Mouse (Mus musculus) monocyte, adult 2 months (primary cell): Measurements from ENCODE around the gene Ppara.

Source experiments
- DNase-seq, 2 experiments: peaks; one replicate each; pipeline ENCODE4 v3.0.0; 2022; ENCODE audit warnings: low spot score in 2 of 2, low read depth in 1 of 2

The Ppara gene

DNA sequence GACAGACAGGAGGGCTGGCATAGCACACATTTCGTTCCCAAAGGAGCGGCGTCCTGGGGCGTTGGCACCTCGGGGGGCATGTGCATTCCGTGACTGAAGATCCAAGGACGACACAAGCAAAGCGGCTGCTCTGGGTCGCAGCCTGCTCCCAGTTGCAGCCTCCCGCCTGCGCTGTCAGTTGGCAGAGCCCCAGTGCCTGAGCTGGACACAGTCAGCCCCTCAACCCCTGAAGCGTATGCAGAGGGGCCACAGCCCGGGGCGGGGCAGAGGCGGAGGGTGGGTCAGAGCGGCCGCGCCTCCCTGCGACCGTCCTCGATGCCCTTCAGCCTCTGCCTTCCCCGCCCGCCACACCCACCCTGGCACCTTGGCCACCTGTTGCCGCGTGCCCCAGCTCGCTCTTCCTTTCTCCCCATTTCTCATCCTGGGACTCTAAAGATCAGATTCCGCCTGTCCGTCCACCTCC is at the start of gene Ppara:
Gene Ppara, plus strand, starts transcription at position 413 of the 463 bp plus-strand sequence.
- DNase-seq = no peak

DNA sequence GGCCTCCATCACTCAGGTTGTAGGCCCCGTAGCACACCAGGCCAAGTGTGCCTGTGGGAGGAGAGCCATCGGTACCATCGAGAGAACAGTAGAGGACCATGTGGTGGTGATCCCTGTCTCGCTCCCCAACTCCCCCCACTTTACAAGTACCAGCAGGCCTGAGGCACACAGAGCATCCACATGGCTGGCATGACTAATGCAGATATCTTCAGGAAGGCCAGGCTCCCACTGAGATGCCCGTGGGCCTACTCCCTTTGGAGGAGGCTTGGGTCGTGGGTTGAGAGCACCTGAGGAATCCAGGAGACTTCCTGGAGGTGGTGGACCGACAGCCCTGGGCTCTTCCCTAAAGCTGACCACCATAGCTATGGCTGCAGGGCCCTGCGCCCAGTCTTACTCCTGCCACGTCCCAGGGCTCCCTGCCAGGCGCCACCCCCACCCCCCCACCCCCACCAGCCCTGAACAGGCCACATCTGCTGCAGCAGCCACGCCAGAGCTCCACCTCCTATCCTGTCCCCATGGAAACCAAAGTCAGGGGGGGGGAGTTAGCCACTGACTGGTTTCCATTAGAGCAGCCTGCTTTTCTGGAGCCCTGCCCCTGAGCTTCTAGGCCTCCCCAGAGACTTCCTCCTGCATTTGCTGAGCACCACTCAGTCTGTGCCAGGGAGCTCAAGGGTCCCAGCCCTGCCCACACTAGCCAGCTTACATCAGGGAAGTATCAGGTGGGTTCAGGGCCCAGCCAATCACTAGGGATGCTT is 48.0 kb upstream of the Ppara start:
- DNase-seq = no peak

DNA sequence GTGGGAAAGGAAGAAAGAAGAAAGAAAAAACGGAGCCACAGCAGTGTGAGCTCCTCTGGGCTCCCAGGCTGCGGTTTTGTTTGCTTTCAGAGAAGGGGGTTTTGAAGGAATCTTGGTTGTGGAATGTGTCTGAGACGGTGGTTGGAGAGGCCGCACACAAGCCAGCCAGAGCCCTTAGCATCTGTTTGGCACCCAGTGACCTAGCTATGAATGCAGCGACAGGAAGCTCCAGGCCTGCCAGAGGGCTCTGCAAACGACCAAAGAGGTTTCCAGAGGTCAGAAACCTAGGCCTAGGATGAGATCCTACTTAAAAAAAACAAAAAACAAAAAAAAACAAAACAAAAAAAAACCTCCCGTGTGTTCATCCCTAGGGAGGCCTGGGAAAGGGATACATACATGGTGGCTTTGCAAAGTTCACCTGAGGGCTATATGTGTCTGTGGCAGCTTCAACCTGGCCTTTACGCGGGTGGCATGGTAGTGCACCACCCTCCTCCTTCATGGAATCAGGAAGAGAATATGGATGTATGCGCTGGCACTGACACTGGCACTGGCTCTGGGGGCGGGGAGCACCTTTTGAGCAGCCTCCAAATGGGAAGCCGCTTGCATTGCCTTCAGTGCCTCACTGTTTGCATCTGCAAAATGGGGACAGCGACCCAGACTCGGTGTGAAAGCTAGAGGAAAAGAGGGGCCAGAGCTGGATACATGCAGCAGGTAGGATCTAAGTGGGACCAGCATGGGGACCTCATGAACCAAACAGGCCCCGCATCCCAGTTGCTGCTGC is 47.0 kb upstream of the Ppara start:
- no peak for DNase-seq

DNA sequence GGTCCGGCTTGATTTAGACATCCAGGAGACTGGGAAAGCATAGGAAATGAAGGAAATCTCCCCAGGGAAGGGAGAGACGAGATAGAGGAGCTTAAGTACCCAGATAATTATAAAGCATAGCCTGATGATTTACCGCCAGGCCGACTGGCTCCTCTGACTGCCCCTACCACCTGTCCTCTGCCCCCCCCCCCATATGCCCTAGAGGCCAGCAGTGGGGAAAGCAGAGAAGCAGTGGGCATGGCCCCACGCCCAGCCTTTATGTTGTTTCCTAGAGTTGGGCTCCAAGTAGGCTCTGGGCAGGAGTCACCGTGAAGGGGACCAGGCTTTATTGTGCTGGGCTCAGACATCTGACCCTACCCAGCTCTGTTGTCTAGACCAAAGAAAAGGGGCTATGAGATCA is 46.0 kb upstream of the Ppara start:
- DNase-seq = no peak

DNA sequence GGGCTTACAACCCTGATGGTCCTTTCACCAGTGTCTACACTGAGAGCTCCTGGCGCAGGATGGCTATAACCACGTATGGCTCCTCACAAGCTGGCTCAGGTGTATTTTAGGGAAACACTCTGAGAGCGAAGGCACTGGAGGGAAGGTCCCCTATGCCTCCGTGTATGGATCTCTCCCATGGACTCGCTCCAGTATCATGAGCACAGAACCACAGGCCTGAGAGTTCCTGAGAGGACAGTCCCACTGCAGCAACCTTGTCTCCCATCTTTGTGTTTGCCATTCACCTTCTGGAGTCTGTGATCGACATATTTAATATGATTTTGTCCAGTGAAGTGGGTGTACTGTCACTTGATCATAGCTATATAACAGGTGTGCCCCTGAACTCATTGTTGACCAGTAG is 45.3 kb upstream of the Ppara start:
- DNase-seq = no peak

DNA sequence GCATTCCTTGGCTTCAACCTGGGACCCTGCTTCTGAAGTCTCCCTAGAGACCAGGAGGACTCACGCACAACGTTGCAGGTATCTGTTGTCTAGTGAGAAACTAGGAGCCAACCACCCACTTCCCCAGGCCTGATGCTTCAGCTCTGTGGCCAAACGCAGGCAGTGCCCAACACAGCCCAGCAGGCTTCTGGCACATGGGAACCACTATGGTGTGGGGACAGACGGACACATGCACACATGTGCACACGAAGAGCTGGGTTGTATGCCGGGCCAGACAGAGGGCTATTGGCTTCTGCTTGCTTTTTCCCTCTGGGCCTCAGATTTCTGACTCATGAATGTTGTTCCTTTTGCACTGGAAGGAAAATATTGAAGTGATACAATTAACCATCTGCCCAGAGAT is 44.7 kb upstream of the Ppara start:
- DNase-seq = no peak

DNA sequence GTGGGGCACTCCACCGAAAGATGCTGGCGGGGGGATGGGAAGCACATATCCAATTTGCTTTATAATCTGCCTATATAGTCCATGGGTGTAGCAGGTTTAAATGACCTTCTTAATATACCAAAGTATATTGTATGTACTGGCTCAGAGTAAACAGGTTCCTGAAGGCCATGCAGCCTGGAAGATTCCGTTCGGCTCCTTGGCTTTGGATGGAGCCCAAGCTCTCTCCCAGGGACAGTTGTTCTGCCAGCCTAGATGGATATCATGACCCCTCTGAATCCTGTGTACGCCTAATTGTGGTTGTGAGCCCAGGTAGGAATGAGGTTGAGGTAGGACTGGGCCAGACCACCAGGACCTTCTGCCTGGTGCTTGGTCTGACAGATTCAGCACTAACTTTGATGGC is 43.9 kb upstream of the Ppara start:
- no peak for DNase-seq

DNA sequence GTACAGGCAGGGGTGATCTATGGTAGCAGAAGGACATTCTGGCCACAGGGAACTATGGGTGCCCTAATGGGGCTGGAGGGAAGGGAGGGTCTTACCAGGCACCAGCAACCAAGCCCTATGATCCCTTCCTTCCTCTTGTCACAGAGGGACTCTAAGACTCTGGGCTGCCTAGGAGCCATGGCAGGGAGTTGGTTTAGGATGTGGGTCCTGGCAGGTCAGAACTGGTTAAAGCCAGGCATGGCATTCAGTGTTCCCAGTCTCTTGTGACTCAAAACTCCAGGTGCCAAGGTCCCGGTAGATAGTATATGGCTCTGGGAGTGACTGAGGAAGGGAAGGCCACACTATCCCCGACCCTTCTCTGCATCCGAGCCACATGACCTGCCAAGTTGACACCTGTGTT is 41.7 kb upstream of the Ppara start:
- no peak for DNase-seq

DNA sequence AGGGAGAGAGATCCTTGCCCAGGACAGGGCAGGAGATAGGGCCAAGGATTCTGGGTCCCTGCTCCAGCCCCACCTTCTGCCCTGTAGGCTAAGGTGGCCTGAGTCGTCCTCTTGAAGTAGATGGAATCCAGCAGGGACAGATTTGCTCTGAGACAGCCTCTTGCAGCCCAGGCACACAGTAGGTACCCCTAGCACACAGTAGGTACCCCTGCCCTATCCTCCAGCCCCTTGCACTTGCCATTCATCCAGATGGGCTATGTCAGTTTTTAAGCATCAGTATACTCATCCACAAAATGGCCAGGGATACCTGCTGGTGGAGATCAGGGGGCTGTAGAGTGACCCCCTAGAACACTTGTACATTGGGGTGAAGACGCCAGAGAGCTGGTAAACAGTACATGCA is 41.0 kb upstream of the Ppara start:
- no peak for DNase-seq

DNA sequence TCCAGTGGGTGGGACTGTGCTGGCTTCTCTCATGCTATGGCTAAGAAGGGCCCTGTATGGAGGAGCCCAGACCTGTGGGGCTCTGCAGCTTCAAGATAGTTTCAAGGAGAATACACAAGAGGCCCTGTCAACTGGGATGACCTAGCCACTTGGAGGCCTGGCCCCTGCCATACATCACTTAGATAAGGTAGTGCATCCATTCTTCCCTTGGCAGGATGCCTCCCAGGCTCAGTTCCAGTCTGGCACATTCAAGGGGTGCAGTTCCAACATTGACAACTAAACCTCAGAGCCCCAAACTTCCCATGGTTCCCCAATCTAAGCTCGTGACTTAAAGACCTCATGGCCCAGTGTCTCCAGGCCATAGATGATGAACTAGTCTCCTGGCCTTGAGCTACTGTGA is 40.4 kb upstream of the Ppara start:
- no peak for DNase-seq

DNA sequence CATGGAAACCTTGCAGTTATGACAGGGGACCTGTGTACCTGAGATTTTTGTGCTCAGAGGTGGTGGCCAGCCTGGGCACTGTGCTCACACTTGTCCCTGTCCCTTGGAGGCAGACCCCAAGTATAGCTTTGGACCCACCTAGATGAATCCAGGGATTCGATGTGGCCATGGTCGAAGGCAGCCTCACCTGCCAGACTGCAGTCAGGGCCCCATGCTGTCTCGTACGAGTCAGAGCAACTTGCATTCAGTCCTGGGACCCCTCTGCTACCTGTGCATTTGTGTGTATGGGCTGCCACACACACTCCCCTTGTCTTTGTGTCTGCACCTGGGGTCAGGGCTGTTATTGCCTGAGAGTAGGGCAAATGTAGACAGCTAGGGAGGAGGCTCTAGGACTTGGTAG is 39.5 kb upstream of the Ppara start:
- no peak for DNase-seq

DNA sequence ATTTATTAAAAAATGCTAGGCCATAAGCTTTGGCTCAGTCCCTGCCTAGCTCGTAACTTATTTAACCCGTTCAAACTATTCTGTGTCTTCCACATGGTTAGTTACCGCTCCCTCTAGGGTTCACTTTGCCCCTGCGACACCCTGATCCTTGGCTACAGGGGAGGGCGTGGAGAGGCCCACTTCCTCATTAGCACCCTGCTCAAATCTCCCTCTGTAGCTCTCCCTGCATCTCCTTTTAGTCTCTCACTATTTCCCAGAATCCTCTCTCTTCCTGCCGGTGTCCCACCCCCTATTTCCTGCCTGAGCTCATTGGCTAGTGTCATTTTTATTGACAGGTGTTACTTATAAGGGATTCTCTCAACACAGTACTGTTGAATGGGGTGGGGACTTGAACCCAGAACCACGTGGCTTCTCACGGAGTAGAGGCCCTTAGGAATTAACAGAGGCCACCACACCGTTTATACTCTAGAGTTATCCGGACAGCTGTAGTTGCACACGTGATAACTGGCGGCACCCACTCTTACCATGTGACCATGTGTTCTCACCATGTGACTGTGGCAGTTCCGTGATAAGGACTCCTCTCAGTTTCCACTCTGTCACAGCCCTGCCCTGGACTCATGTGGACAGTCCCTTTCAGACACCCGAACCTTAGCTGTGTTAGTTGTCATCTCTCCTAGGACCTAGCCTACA is 36.3 kb upstream of the Ppara start:
- DNase-seq = no peak

DNA sequence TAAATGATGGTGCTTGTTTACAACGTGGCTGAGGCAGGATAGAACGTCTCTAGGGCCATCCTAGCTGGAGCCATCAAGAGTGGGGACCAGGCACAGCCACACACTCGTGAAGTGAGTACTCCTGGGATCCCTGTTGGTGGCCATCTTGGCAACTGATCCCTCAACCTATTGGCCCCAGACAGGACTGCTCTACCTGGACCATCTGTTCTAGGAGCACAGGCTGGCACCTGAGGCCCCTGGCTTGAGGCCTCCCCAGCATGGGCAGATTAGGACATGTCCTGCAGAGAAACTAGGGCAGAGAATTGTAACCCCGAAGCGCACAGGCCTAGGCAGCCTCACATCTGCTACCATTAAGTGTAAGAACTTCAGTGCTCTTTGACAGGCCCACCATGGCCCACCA is 35.3 kb upstream of the Ppara start:
- DNase-seq = no peak

DNA sequence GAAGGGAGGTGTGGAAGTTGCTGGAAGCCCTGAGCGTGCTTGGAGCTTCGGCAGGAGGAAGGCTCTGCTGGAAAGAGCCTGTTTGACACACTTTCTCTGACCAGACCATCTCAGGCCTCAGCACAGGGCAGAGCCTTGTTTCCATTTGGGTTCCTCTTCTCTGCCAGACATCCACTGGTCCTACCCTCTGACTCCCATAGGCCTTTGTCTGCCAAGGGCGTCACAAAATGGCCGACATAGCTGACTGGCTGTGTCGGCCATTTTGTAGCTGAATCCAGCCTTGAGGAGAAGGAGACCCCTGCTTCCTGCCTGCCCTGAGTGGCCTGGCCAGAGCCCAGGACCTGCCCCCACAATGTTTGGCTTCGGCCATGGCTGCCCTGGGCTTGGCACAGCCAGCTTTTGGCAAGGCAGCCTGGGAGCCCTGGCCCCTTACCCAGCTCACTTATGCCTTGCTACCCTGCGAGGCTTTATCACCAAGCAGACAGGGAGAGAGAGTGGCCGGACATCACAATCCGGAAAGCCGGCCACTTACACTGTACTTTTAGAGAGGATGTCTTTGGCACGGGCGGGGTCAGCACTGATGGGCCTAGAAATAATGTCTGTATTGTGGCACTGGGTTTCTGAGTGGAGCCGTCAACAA is 34.8 kb upstream of the Ppara start:
- DNase-seq = no peak

DNA sequence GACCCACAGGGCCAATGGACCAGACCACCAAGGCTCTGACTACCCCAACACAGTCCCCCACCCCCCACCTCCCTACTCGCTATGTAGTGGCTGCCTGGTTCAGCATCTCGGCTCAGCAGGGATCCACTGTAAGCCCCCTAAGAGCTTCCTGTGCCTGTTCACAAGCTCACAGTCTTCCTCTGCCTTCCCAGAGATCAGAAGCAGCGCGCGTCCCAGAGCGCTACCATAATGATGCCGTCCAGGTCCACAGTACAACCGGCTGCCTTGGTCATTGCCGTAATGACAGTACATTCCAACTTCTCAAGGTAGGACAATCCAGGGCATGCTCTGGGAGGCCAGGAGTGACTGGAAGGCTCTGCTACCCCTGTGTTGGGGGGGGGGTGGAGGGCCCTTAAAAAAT is 34.1 kb upstream of the Ppara start:
- DNase-seq = no peak

DNA sequence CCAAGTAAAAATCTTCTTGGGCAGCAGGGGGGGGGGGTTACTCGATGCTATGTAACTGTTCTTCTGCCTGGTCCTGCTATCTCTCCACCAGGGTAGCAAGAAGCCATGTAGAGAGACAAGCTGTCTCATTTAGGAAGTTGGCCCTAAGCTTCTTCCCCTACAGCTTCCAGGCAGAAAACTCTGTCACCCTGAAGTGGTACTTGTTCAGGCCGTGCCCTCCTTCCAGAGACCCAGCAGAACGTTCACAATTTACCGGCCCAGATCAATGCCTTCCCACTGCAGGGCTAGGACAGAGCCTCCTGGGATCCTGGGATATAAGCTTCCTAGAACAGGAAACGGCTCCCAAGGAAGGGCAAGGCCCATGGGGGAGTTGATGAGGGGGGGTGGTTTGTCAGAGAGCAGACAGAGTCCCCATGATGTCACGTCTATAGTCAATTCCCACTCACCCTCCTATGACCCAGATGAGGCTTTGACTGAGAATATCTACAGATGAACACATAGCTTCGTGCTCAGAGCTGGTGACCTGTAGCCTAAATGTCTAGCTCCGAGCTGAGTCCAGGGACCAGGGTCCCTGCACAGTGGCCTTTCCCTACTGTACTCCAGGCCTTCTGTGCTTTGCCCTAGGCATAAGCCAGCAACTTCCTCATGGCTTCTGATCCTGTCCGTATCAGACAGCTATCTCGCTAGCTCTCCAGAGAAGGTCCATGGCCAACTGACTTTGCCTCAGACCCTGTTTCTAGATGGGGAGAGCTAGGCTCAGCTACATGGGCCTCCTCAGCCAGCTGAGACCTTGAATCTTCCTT is 33.5 kb upstream of the Ppara start:
- DNase-seq = no peak

DNA sequence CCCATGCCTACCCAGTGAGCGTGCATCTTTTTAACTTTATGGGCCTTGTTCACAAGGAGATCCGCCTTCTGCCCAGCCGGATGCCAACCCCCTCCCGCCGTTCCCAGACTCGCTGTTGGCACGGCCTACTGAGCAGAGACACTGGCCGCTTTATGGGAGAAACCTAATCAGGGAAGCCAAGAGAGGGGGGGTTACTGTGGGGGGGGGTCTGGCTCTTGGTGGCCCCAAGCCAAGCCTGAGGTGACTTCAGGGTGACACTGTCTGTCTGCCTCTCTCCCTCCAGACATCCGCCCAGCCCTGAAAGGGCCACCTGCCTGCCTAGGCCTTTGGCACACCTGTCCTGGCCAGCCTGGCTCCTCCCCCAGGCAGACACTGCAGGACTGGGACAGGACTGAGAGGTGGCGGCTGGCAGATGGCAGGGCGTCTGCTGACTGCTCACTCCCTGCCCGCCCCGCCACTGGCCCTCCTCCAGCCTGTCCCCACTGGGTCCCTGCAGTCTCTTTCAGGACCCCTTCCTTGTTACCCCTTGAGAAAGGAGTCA is 32.3 kb upstream of the Ppara start:
- DNase-seq = no peak

DNA sequence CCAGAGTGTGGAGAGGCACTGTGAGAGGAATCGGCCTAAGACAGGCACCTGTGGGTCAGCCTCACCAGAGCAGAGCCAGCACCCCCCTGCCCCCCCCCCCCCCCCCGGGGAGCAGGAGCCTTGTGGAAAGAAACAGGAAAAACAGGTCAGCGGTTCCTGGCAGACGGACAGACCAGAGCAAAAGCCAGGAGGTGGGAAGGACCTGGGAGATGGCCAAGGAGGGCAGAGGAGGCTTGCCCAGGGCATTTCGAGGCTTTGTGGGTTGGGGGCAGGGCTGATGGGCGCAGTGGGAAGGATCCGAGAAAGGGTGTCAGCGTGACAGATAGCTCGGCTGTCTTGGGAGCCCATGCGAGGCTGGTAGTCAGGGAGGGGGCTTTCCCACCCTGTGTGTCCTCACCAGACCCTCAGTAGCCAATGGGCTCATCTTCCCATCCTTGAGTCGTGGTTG is 31.6 kb upstream of the Ppara start:
- no peak for DNase-seq

DNA sequence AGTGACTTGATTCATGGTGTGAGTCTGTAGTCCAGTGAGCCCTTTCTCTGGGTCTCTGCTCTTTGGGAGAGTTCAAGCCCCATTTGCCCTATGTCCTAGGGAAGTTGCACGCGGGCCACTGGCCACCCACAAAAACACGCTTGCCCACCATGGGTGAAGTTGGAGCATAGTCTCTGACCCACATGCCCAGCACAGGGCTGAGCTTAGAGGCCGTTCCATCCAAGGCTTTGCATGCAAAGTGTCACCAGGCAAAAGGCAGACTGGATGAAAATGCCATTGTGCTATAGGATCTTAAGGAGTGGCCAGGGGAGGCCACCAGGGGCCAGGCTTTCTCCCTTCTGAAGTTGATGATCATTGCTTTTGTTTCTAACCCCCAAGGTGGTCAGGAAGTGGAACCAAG is 30.9 kb upstream of the Ppara start:
- no peak for DNase-seq

DNA sequence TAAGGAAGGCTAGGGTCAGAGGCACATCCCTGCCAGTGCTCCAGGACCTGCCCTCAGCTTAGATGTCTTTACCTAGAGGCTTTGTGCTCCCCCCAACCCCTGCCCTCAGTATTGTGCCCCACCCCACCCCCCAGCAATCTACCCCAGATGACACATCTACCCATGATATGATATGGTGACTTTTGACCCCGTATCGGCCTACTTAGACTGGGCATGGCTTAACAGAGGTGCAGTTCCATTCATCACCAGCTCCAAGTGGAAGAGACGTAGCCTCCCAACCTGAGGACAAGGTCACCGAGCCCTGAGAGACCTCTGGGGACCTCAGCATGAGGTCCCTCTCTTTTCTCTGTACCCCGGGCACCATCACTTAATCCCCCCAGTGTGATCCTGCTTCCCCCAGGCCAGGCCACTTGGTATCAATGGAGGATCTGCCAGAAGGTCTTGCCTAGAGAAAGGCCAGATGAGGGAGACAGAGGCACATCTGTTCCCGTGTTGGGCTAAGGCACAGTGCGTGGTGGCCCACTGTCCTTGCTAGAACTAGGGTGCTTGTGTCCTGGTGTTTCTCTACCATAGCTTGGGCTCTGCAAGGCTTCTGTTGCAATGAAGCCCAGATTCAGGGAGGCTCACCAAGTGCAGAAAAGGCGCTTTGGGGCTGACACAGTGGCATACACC is 30.3 kb upstream of the Ppara start:
- DNase-seq = no peak
